Mouse (Mus musculus) neural tube, embryonic 12.5 days (tissue): ENCODE data around the gene Ccdc81. TPM values are rescaled to one million over a fixed set of nuclear protein-coding genes. Genes with fewer than 3 reads are reported as not detected.
A peak's percentile ranks its signal among the peaks of the same experiment; 100 is the strongest.

Experiments
- ATAC-seq: fragments of 200-750 bp; cut with Nextera tagmentation; 2 replicates; pipeline ENCODE4 v1.8.0; 2017; ENCODE audit warnings: low read depth, mild to moderate bottlenecking, moderate TSS enrichment, moderate library complexity; ENCODE audit not compliant: low FRiP score
- H3K27ac ChIP-seq: fragments of 300-500 bp; sonication (generic); 2 replicates; pipeline ENCODE4 v1.5.1; 2016
- H3K27me3 ChIP-seq: fragments of 300-500 bp; sonication (generic); replicated peaks from 2 replicates; pipeline ENCODE4 v1.6.1; 2016; ENCODE audit warnings: mild to moderate bottlenecking
- H3K36me3 ChIP-seq: fragments of 300-500 bp; sonication (generic); 2 replicates; pipeline ENCODE4 v1.6.1; 2016; ENCODE audit warnings: mild to moderate bottlenecking
- H3K4me1 ChIP-seq: fragments of 300-500 bp; sonication (generic); 2 replicates; pipeline ENCODE4 v1.6.1; 2016
- H3K4me2 ChIP-seq: fragments of 300-500 bp; sonication (generic); replicated peaks from 2 replicates; pipeline ENCODE4 v1.6.1; 2016; ENCODE audit warnings: mild to moderate bottlenecking
- H3K4me3 ChIP-seq: fragments of 300-500 bp; sonication (generic); 2 replicates; pipeline ENCODE4 v1.5.1; 2016
- H3K9ac ChIP-seq: fragments of 300-500 bp; sonication (generic); 2 replicates; pipeline ENCODE4 v1.6.1; 2016; ENCODE audit warnings: mild to moderate bottlenecking
- H3K9me3 ChIP-seq: fragments of 300-500 bp; sonication (generic); 2 replicates; pipeline ENCODE4 v1.6.1; 2016; ENCODE audit warnings: mild to moderate bottlenecking
- WGBS: fragments of 180-500 bp; shearing (Covaris S2); methylation state at CpG from one replicate; pipeline ENCODE4 v1.1.7; 2016; 5-methylcytosine and 5-hydroxymethylcytosine counted together
- polyA plus RNA-seq: library from polyadenylated mRNA; unstranded; fragments of >200 nt; fragmentation: Nextera tagmentation; extraction: Ambion mirVana; gene quantifications from 2 replicates; pipeline ENCODE4 v1.2.1, GENCODE M21; 2016

Gene Ccdc81
- polyA plus RNA-seq, 1 experiment from 2014 or later, result 0.09 TPM

GRCm38 (mm10) chr7:89833521-89833920, 69.9 kb downstream of the Ccdc81 start:
- no peak overlapping the region for H3K4me2 ChIP-seq
- H3K27ac ChIP-seq, result no peak overlapping the region
- no peak overlapping the region for H3K9ac ChIP-seq
- no peaks in the 10 kb centered on the region for H3K9me3 ChIP-seq
- no peaks in the 10 kb centered on the region for H3K27me3 ChIP-seq
- no peak overlapping the region for H3K4me3 ChIP-seq
- no peaks in the 10 kb centered on the region for H3K4me1 ChIP-seq
- WGBS, result 92% methylated on average over 8 of the region's 8 CpGs
- H3K36me3 ChIP-seq, result no peaks in the 10 kb centered on the region
- ATAC-seq, result no peak

DNA sequence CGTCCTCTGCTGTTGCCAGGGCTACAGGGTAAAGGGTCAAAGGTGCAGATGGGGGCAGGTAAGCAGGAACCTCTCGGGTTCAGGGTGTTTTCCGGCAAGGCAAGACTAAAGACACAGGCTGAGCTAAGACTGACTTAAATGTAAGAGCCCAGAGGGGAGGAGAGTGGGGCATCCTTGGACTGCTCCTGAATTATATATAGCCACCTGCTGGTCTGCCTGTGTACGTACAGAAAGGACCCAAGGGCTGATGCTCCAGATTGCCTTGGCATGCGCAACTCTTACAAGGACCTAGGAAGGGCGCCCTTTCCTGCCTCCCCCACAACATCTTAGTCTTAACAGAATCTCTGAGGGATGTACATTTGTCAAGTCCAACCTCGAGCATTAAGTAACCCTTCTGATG, 74.2 kb downstream of the Ccdc81 start:
- Histone ChIP-seq H3K4me1 (no peaks in the 10 kb centered on the region), H3K27ac (no peak overlapping the region), H3K4me3 (no peak overlapping the region), H3K36me3 (no peaks in the 10 kb centered on the region), H3K27me3 (no peaks in the 10 kb centered on the region), H3K4me2 (no peak overlapping the region), H3K9me3 (no peaks in the 10 kb centered on the region), H3K9ac (no peak overlapping the region)
- WGBS, result 69% methylated on average over 7 of the region's 7 CpGs
- 0 out of 2 replicates have a peak, but pooled peaks have one; percentile 44 for ATAC-seq

- 81% methylated on average over 4 of the region's 4 CpGs for WGBS
- ATAC-seq, result no peak
Measured at GRCm38 (mm10) chr7:89828436-89829065, 74.9 kb downstream of the Ccdc81 start.

More at GRCm38 (mm10) chr7:89828436-89829065, 74.9 kb downstream of the Ccdc81 start:
- H3K9me3 ChIP-seq, result no peaks in the 10 kb centered on the region
- no peaks in the 10 kb centered on the region for H3K27me3 ChIP-seq
- no peak overlapping the region for H3K4me3 ChIP-seq
- no peak overlapping the region for H3K27ac ChIP-seq
- no peak overlapping the region for H3K4me2 ChIP-seq
- H3K4me1 ChIP-seq, result no peaks in the 10 kb centered on the region
- no peaks in the 10 kb centered on the region for H3K36me3 ChIP-seq
- H3K9ac ChIP-seq, result no peak overlapping the region

Other genes starting within 250 kb of the Ccdc81 start
- 134 and 135 TPM in 2 replicates for gene Hikeshi, start 37.6 kb upstream of the Ccdc81 start, polyA plus RNA-seq
- gene Eed, start 77.4 kb upstream of the Ccdc81 start, polyA plus RNA-seq, result 65.6 and 66.0 TPM in 2 replicates
- 44.2 and 45.5 TPM in 2 replicates for gene Picalm, start 226.6 kb upstream of the Ccdc81 start, polyA plus RNA-seq